Mouse (Mus musculus) spleen, postnatal 4 days (tissue): ENCODE results near the gene Kcng4.
A peak's percentile ranks its signal among the peaks of the same experiment; 100 is the strongest.

Experiments
- DNase-seq, 2 experiments: peaks; one replicate each; pipeline ENCODE4 v3.0.0; 2022; ENCODE audit warnings: low spot score in 2 of 2

The Kcng4 gene

GRCm38 (mm10) chr8:119616358-119616757 is 19.1 kb downstream of the Kcng4 start:
- DNase-seq: peak in 1 of 2 experiments; percentile 57

GRCm38 (mm10) chr8:119615096-119615495 is 20.4 kb downstream of the Kcng4 start:
- DNase-seq: peak in 1 of 2 experiments; percentile 57

GRCm38 (mm10) chr8:119612471-119612870 is 23.0 kb downstream of the Kcng4 start, which contains the start of gene Adad2:
Adad2 (plus strand) TSS chr8:119612747.
- DNase-seq: no peak

- no peak for DNase-seq
Observed at GRCm38 (mm10) chr8:119606224-119606623, 29.3 kb downstream of the Kcng4 start.

- peak; percentile 92 to 97 for DNase-seq
Observed at GRCm38 (mm10) chr8:119604996-119605395, 30.5 kb downstream of the Kcng4 start, which contains the start of gene Taf1c. Taf1c (minus strand) TSS chr8:119605222.

- DNase-seq: no peak
Observed at GRCm38 (mm10) chr8:119604398-119604803, 31.1 kb downstream of the Kcng4 start.

GRCm38 (mm10) chr8:119603771-119604170 is 31.7 kb downstream of the Kcng4 start:
- no peak for DNase-seq

GRCm38 (mm10) chr8:119591456-119591855 is 44.0 kb downstream of the Kcng4 start:
- no peak for DNase-seq

GRCm38 (mm10) chr8:119590348-119590747 is 45.1 kb downstream of the Kcng4 start:
- no peak for DNase-seq

GRCm38 (mm10) chr8:119588844-119589243 is 46.6 kb downstream of the Kcng4 start:
- no peak for DNase-seq

GRCm38 (mm10) chr8:119588321-119588720 is 47.2 kb downstream of the Kcng4 start:
- no peak for DNase-seq

- no peak for DNase-seq
Observed at GRCm38 (mm10) chr8:119585901-119586300, 49.6 kb downstream of the Kcng4 start.

GRCm38 (mm10) chr8:119580441-119581161 is 54.9 kb downstream of the Kcng4 start:
- no peak for DNase-seq

- DNase-seq: no peak
Observed at GRCm38 (mm10) chr8:119579096-119579495, 56.4 kb downstream of the Kcng4 start.

- no peak for DNase-seq
Observed at GRCm38 (mm10) chr8:119575366-119575726, 60.1 kb downstream of the Kcng4 start.

- DNase-seq: peak; percentile 97 to 99
Observed at GRCm38 (mm10) chr8:119574437-119575365, 60.8 kb downstream of the Kcng4 start, which contains the start of the genes Hsdl1 and Dnaaf1. Hsdl1 (minus strand) TSS chr8:119575183. Dnaaf1 (plus strand) TSS chr8:119575235.
